Mouse (Mus musculus) midbrain, embryonic 12.5 days (tissue): ENCODE data around the gene Neurog2. TPM values are rescaled to one million over a fixed set of nuclear protein-coding genes. Genes with fewer than 3 reads are reported as not detected.

ENCODE experiments used
- ATAC-seq: fragments of 200-750 bp; cut with Nextera tagmentation; 2 replicates; pipeline ENCODE4 v1.8.0; 2017; ENCODE audit warnings: low read depth, moderate TSS enrichment, moderate library complexity; ENCODE audit not compliant: low FRiP score
- H3K27ac ChIP-seq: fragments of 300-500 bp; sonication (generic); replicated peaks from 2 replicates; pipeline ENCODE4 v1.5.1; 2016; ENCODE audit warnings: mild to moderate bottlenecking
- H3K27me3 ChIP-seq: fragments of 300-500 bp; sonication (generic); 2 replicates; pipeline ENCODE4 v1.6.1; 2016; ENCODE audit warnings: mild to moderate bottlenecking
- H3K36me3 ChIP-seq: fragments of 300-500 bp; sonication (generic); 2 replicates; pipeline ENCODE4 v1.6.1; 2016
- H3K4me1 ChIP-seq: fragments of 300-500 bp; sonication (generic); 2 replicates; pipeline ENCODE4 v1.6.1; 2016
- H3K4me2 ChIP-seq: fragments of 300-500 bp; sonication (generic); replicated peaks from 2 replicates; pipeline ENCODE4 v1.6.1; 2016; ENCODE audit warnings: mild to moderate bottlenecking, moderate library complexity
- H3K4me3 ChIP-seq: fragments of 300-500 bp; sonication (generic); 2 replicates; pipeline ENCODE4 v1.5.1; 2016; ENCODE audit warnings: mild to moderate bottlenecking
- H3K9ac ChIP-seq: fragments of 300-500 bp; sonication (generic); replicated peaks from 2 replicates; pipeline ENCODE4 v1.6.1; 2016; ENCODE audit warnings: mild to moderate bottlenecking, moderate library complexity
- H3K9me3 ChIP-seq: fragments of 300-500 bp; sonication (generic); 2 replicates; pipeline ENCODE4 v1.6.1; 2016; ENCODE audit warnings: mild to moderate bottlenecking
- WGBS: fragments of 180-500 bp; shearing (Covaris S2); methylation state at CpG from one replicate; pipeline ENCODE4 v1.1.7; 2016; 5-methylcytosine and 5-hydroxymethylcytosine counted together
- polyA plus RNA-seq: library from polyadenylated mRNA; unstranded; fragments of >200 nt; fragmentation: Nextera tagmentation; extraction: Ambion mirVana; gene quantifications from 2 replicates; pipeline ENCODE4 v1.2.1, GENCODE M21; 2016

Neurog2 gene
- polyA plus RNA-seq, 1 experiment from 2014 or later = 83.0 TPM

DNA sequence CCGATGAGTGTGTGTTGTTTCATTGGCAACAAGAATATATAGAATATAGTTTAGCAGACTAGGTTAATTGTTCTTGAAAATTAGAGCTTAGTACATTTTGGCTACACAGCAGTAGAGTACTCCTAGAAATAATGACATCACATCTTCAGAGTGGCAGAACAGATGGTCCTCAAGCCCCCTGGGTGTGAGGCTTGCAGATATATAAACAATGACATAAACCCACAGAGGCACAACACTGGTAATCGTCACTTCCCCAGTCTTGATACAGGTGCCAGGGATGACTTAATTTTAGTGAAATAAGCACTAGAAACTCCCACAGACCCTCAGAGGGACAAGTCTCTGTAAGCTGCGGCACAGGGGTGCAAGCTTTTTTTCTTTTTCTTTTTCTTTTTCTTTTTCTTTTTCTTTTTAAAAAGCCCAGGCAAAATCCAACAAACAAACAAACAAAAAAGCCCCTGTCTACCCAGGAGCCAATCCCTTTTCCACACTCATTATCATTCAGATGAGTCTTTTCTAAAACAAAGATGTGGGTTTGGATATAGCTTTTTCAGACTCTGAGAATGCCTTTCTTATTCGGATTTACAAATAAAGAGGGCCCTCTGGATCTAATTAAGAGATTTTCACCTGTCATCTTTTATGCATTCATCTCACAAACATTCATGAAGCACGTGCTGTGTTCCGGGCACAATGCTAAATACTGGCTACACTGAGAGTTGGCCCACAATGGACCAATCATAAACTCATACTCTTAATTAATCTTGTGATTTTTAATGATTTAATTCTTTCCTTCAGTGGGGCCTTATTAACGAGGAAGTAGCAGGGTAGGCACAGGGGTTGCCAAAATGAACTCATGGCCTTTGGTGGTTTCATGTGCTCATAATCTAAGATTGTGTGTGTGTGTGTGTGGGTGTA is 19.1 kb downstream of the Neurog2 start:
- H3K9me3 ChIP-seq = no peaks in the 10 kb centered on the region
- no peaks in the 10 kb centered on the region for H3K36me3 ChIP-seq
- H3K4me3 ChIP-seq = no peak overlapping the region
- 32% methylated on average over 7 of the region's 7 CpGs for WGBS
- H3K27ac ChIP-seq = 0 out of 2 replicates have a peak overlapping the region, but pooled peaks have one; percentile 30
- peaks cover 12% of the 10 kb centered on the region for H3K4me1 ChIP-seq
- no peak overlapping the region for H3K9ac ChIP-seq
- peak; percentile 60; the same call in 1 of the 2 replicates for ATAC-seq
- H3K4me2 ChIP-seq = no peak overlapping the region
- H3K27me3 ChIP-seq = peaks cover 83% of the 10 kb centered on the region

DNA sequence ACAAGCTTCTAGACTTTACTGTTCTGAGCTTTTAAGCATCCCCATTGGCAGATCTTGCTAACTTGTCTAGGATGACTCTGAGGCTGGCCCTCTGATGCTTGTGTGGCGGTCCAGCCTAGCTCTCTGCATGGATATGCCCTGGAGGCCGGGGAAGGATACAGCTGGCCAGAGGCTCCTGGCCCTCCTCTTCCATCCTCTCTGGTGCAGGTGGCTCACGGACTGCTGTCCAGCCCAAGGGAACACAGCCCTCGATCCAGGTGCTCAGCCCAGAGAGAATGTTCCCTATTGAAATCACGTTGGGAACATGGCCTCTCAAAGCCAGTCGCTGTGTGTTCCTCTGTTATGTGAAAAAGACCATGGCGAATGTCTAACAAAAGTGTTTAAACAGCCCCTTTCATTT is 27.8 kb downstream of the Neurog2 start:
- H3K27ac ChIP-seq = no peak overlapping the region
- no peaks in the 10 kb centered on the region for H3K36me3 ChIP-seq
- no peaks in the 10 kb centered on the region for H3K9me3 ChIP-seq
- H3K27me3 ChIP-seq = peaks cover 74% of the 10 kb centered on the region
- no peak overlapping the region for H3K9ac ChIP-seq
- H3K4me1 ChIP-seq = peaks cover 20% of the 10 kb centered on the region
- no peak overlapping the region for H3K4me3 ChIP-seq
- H3K4me2 ChIP-seq = no peak overlapping the region
- ATAC-seq = 0 out of 2 replicates have a peak, but pooled peaks have one; percentile 17
- 58% methylated on average over 7 of the region's 7 CpGs for WGBS

DNA sequence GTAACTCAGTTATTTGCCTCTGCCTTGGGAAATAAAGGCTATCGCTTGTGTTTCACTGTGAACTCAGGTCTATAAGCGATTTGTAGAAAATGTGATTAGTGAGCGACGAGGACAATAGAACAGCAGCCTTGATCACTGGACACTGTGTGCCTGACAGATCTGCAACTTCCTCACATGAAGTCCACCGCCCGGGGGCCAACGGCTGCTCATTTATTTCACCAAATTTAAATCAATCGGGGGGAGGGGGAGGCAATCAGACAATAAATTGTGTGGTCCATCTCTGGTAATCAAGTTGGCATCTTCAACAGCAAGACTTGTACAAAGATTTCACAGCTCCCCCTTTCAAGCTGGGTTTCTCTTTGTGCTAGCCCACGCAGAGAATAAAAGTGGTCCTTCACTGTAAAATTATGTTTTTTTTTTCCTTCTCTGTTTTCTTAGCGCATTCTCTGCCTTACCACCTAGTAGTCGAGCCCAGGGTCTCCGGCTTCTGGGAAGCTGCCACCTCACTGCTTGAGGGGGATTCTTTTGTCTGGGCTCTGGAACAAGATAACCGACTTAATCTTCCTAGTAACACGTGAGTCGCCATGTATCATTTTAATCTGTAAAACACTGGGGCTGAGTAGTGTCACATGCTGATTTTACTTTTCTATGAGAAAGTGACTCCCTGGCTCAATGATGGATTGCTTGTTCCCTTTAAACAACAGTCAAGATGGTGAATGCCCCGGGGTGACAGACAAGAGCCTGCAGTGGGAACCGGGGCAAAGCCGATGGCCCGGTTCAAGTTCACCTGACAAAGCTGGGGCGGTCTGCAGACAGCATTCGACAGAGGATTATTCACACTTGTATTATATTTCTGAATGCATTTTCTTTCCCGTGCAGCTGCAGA is 29.0 kb downstream of the Neurog2 start:
- H3K36me3 ChIP-seq = no peaks in the 10 kb centered on the region
- H3K9ac ChIP-seq = no peak overlapping the region
- 0 out of 2 replicates have a peak overlapping the region, but pooled peaks have one; percentile 7 for H3K4me3 ChIP-seq
- WGBS = 26% methylated on average over 22 of the region's 22 CpGs
- H3K4me1 ChIP-seq = peaks cover 20% of the 10 kb centered on the region
- H3K27me3 ChIP-seq = peaks cover 75% of the 10 kb centered on the region
- H3K27ac ChIP-seq = peak overlapping the region; percentile 46
- peak; percentile 86 for ATAC-seq
- H3K4me2 ChIP-seq = peak overlapping the region; percentile 38
- H3K9me3 ChIP-seq = no peaks in the 10 kb centered on the region

DNA sequence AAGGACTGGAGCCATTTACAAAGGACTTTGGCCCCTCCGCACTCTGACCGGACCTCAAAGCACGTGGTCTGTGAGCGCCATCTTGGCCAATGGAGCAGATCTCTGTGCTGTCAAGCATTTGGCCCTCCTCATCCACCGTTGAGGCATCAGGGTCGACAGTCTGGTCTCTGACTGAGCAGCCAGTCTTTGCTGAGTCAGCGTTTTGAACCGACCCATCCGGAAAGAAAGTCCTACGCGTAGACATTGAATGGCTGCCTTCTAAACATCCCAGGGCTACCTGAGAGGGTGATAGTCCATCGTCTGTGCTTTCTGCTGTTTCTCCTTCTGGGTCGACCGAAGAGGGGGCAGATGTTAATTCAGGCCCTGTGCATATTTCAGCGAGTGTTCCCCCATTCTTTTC is 46.8 kb downstream of the Neurog2 start:
- Histone ChIP-seq H3K27me3 (peaks cover 41% of the 10 kb centered on the region), H3K27ac (no peak overlapping the region), H3K4me1 (no peaks in the 10 kb centered on the region), H3K9ac (no peak overlapping the region), H3K4me2 (no peak overlapping the region), H3K4me3 (no peak overlapping the region), H3K9me3 (no peaks in the 10 kb centered on the region), H3K36me3 (no peaks in the 10 kb centered on the region)
- ATAC-seq = no peak
- 86% methylated on average over 15 of the region's 15 CpGs for WGBS

Other genes with a start within 250 kb of the Neurog2 start
- gene Ank2, start 133.8 kb upstream of the Neurog2 start, polyA plus RNA-seq = 141 and 153 TPM in 2 replicates
- gene Larp7, start 79.8 kb upstream of the Neurog2 start, polyA plus RNA-seq = 63.9 and 69.7 TPM in 2 replicates
- gene Zgrf1, start 79.6 kb upstream of the Neurog2 start, polyA plus RNA-seq = 15.3 and 16.9 TPM in 2 replicates
- 1.0 and 1.4 TPM in 2 replicates for gene Alpk1, start 147.4 kb downstream of the Neurog2 start, polyA plus RNA-seq
- 3.4 and 5.5 TPM in 2 replicates for gene Tifa, start 156.7 kb downstream of the Neurog2 start, polyA plus RNA-seq
- gene Ap1ar, start 204.4 kb downstream of the Neurog2 start, polyA plus RNA-seq = 71.0 and 79.9 TPM in 2 replicates